Mouse (Mus musculus) G1E (cell line): ENCODE results near the gene Nxf7.

Experiments
- CTCF ChIP-seq: IDR thresholded peaks from 2 replicates; pipeline ENCODE4 v1.5.1; 2012; ENCODE audit warnings: low read depth, low read length, inconsistent platforms, mixed read lengths
- GATA1 ChIP-seq: IDR thresholded peaks from 2 replicates; pipeline ENCODE4 v1.6.1; 2012; ENCODE audit warnings: borderline replicate concordance, low read length, inconsistent platforms, mixed read lengths
- GATA2 ChIP-seq: IDR thresholded peaks from 2 replicates; pipeline ENCODE4 v1.6.1; 2012; ENCODE audit warnings: low read depth, low read length, inconsistent platforms, borderline replicate concordance
- POLR2AphosphoS5 ChIP-seq: IDR thresholded peaks from 2 replicates; pipeline ENCODE4 v1.6.1; 2012; ENCODE audit warnings: low read depth, low read length, inconsistent platforms; ENCODE audit not compliant: insufficient replicate concordance
- TAL1 ChIP-seq: conservative IDR thresholded peaks from 2 replicates; pipeline ENCODE4 v1.6.1; 2012; ENCODE audit warnings: low read depth, low read length, inconsistent platforms, mixed read lengths

- TF ChIP-seq CTCF (no peak), GATA1 (no peak), POLR2AphosphoS5 (no peak), TAL1 (no peak), GATA2 (no peak)
Observed at GRCm38 (mm10) chrX:135562841-135563240, 35.7 kb downstream of the Nxf7 start.
